Mouse (Mus musculus) cerebellum, adult 18-20 months (tissue): ENCODE data around the gene Pdlim7.

Source experiments
- DNase-seq, 2 experiments: peaks; one replicate each; pipeline ENCODE4 v3.0.0; 2021

Pdlim7 gene

GRCm38 (mm10) chr13:55464027-55464884, 49.2 kb downstream of the Pdlim7 start, which contains the start of gene Prr7:
Gene Prr7, plus strand, starts transcription at chr13:55464267.
- DNase-seq, result peak; percentile 40 to 61

- no peak for DNase-seq
Measured at GRCm38 (mm10) chr13:55463399-55464026, 50.0 kb downstream of the Pdlim7 start.

GRCm38 (mm10) chr13:55462965-55463364, 50.5 kb downstream of the Pdlim7 start:
- DNase-seq, result no peak

- DNase-seq, result no peak
Measured at GRCm38 (mm10) chr13:55451785-55452549, 61.5 kb downstream of the Pdlim7 start.

GRCm38 (mm10) chr13:55451296-55451695, 62.2 kb downstream of the Pdlim7 start:
- DNase-seq, result no peak

- DNase-seq, result peak; percentile 51 to 55
Measured at GRCm38 (mm10) chr13:55450511-55450980, 62.9 kb downstream of the Pdlim7 start.

GRCm38 (mm10) chr13:55449679-55450441, 63.6 kb downstream of the Pdlim7 start:
- no peak for DNase-seq

- no peak for DNase-seq
Measured at GRCm38 (mm10) chr13:55449205-55449604, 64.3 kb downstream of the Pdlim7 start.

GRCm38 (mm10) chr13:55448131-55448530, 65.3 kb downstream of the Pdlim7 start:
- DNase-seq, result no peak

- DNase-seq, result no peak
Measured at GRCm38 (mm10) chr13:55447543-55447943, 65.9 kb downstream of the Pdlim7 start.

- DNase-seq, result no peak
Measured at GRCm38 (mm10) chr13:55446483-55447105, 66.9 kb downstream of the Pdlim7 start.
